Mouse (Mus musculus) C2C12 (cell line): ENCODE measurements at regions not wholly inside any gene's neighbourhood (a gene's known extent, or its start where the extent isn't known, plus 50 kb on each side); places are given as distances from the start of the nearest gene placed in this dataset.

Experiments used
- H3K27me3 ChIP-seq: one replicate; pipeline ENCODE4 v1.6.1; 2011; ENCODE audit not compliant: control insufficient read depth, insufficient read depth, insufficient read length
- H3K36me3 ChIP-seq: one replicate; pipeline ENCODE4 v1.6.1; 2011; ENCODE audit not compliant: control insufficient read depth, insufficient read depth
- H3K4me3 ChIP-seq: one replicate; pipeline ENCODE4 v1.5.1; 2011; ENCODE audit warnings: mild to moderate bottlenecking, control low read depth; ENCODE audit not compliant: poor library complexity, insufficient read depth, severe bottlenecking
- H3K79me2 ChIP-seq: one replicate; pipeline ENCODE4 v1.6.1; 2011; ENCODE audit not compliant: control insufficient read depth, insufficient read depth
- H3K79me3 ChIP-seq: one replicate; pipeline ENCODE4 v1.6.1; 2011; ENCODE audit warnings: low read depth, control low read depth
- H3ac ChIP-seq: one replicate; pipeline ENCODE3; 2011; ENCODE audit warnings: low read depth; ENCODE audit not compliant: control insufficient read depth, insufficient read length
- CEBPB ChIP-seq: IDR thresholded peaks from one replicate; pipeline ENCODE4 v1.6.1; 2011; ENCODE audit warnings: low read depth, mild to moderate bottlenecking, control low read depth, moderate library complexity
- CTCF ChIP-seq: IDR thresholded peaks from one replicate; pipeline ENCODE4 v1.5.1; 2011; ENCODE audit not compliant: control insufficient read depth, insufficient read depth, insufficient read length
- FOSL1 ChIP-seq: IDR thresholded peaks from one replicate; pipeline ENCODE4 v1.8.0; 2011; ENCODE audit warnings: mild to moderate bottlenecking, low read length; ENCODE audit not compliant: poor library complexity, insufficient read depth, severe bottlenecking
- MAX ChIP-seq: IDR thresholded peaks from one replicate; pipeline ENCODE4 v1.6.1; 2011; ENCODE audit warnings: mild to moderate bottlenecking, control low read depth
- MYOD1 ChIP-seq: IDR thresholded peaks from one replicate; pipeline ENCODE4 v1.6.1; 2011; ENCODE audit warnings: low read depth; ENCODE audit not compliant: control insufficient read depth, insufficient read length
- MYOG ChIP-seq: IDR thresholded peaks from one replicate; pipeline ENCODE4 v1.6.1; 2011; ENCODE audit not compliant: control insufficient read depth, insufficient read length; ENCODE audit errors: extremely low read depth
- USF1 ChIP-seq: IDR thresholded peaks from one replicate; pipeline ENCODE4 v1.6.1; 2011; ENCODE audit warnings: low read depth, mild to moderate bottlenecking, control low read depth, moderate library complexity

DNA sequence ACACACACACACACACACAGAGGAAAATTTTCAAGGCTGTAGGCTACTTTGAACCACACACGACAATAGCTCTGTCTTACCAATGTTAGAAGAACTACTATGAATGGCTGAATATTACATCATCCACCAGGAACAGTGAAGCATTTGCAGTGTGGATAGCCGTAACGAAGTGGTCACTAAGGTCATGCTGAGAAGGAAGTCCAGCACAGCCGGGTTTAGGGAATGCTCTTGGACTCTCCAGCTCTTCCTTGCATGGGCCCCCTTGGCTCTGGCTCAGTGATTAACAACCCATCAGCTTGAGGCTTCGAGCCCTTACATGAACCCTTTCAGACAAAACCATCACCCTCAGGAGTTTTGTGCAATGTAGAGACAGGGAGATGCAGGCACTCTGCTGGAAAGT, 245.3 kb downstream of the Adamts20 start:
- Histone ChIP-seq H3K79me3 (no peaks in the 10 kb centered on the region), H3ac (no peak overlapping the region), H3K4me3 (no peak overlapping the region), H3K79me2 (no peaks in the 10 kb centered on the region), H3K27me3 (no peaks in the 10 kb centered on the region), H3K36me3 (no peaks in the 10 kb centered on the region)
- no peak for TF ChIP-seq CEBPB
- no peak for TF ChIP-seq MYOD1
- TF ChIP-seq FOSL1, result no peak
- TF ChIP-seq USF1, result no peak
- TF ChIP-seq CTCF, result no peak
- TF ChIP-seq MAX, result no peak
- TF ChIP-seq MYOG, result no peak

DNA sequence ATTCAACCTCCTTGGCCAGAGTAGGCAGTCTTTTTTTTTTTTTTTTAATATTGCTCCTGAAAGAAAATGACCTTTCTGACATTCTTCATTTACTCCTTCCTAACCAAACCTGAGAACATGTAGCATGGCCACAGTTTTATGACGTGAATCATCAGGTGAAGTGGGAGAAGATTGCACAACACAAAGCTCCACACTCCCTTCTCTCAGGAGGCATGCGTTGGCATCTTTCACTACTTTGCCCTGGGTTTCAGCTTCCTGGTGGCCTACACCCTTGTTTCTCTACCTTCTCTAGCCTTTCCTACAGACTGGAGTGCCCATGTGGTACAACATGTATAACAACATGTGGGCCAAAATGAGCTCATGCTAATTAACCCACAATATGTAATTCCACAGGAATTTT, 248.5 kb downstream of the Adamts20 start:
- Histone ChIP-seq H3K79me3 (no peaks in the 10 kb centered on the region), H3K4me3 (no peak overlapping the region), H3K79me2 (no peaks in the 10 kb centered on the region), H3K27me3 (no peaks in the 10 kb centered on the region), H3K36me3 (no peaks in the 10 kb centered on the region), H3ac (no peak overlapping the region)
- TF ChIP-seq MYOG (no peak), CEBPB (no peak), FOSL1 (no peak), USF1 (no peak), MAX (no peak), CTCF (no peak), MYOD1 (no peak)

DNA sequence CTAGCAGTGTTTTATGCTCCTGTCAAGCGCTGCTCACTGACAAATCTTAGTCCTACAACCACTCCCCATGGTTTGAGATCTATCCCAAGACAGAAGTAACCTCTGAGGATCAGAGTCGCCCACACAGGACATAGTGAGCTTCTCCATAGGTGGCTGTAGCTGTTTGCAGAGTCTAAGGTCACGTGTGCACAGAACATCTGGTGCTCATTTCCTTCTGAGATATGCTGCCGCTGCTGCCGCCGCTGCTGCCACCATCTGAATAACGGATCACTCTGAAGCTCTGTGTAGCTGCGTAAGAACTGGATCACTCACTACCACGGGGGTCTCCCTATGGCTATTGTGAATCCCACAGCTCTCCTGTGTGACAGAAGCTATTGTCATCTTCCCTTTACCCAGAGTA, 250.8 kb downstream of the Adamts20 start:
- TF ChIP-seq USF1 (peak; percentile 77), FOSL1 (no peak)
- H3K79me2 ChIP-seq, result no peaks in the 10 kb centered on the region
- H3K27me3 ChIP-seq, result no peaks in the 10 kb centered on the region
- H3ac ChIP-seq, result no peak overlapping the region
- no peaks in the 10 kb centered on the region for H3K36me3 ChIP-seq
- no peaks in the 10 kb centered on the region for H3K79me3 ChIP-seq
- H3K4me3 ChIP-seq, result no peak overlapping the region

DNA sequence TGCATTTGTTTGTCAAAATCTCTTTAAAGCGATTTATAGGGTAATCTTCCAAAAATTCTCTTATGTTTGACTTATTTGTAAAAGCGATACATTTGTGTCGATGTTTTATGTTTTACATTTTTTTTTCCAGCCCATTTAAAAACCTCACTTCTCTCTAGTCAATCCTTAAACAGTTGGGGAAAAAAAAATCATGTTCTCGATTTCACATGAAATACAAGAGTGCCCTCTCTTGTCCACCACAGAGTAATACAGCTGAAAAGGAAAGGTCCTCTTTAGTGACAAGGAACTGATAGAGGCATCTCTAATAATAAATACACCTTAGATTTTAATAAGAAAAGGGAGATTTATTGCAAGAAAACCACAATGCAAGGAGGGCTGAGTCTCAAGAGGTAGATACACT, 251.8 kb downstream of the Adamts20 start:
- TF ChIP-seq FOSL1 (no peak), MYOD1 (no peak), USF1 (no peak), MAX (no peak), CEBPB (no peak), CTCF (no peak), MYOG (no peak)
- Histone ChIP-seq H3K27me3 (no peaks in the 10 kb centered on the region), H3K79me2 (no peaks in the 10 kb centered on the region), H3K4me3 (no peak overlapping the region), H3K79me3 (no peaks in the 10 kb centered on the region), H3ac (no peak overlapping the region), H3K36me3 (no peaks in the 10 kb centered on the region)

DNA sequence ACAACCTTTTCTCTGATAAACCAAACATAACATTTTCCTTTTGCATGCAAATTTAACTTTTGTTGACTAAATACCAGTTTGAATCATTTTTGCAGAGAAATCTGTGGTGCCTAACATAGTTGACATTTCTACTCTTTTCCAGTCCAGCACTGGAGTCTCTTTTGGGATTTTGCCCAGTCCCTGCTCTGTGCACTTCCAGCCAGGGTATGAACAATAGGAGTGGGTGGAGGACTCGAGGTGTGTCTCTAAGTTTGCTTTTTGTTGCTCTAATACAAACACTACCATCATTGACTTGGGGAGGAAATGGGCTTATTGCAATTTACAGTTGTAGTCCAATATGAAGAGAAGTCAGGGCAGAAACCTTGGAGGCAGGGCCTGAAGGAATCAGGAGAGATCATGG, 256.7 kb downstream of the Adamts20 start:
- TF ChIP-seq CEBPB (no peak), FOSL1 (no peak), MAX (no peak), USF1 (no peak), CTCF (no peak), MYOD1 (no peak)
- Histone ChIP-seq H3K4me3 (no peak overlapping the region), H3K79me3 (no peaks in the 10 kb centered on the region), H3ac (no peak overlapping the region), H3K36me3 (no peaks in the 10 kb centered on the region), H3K79me2 (no peaks in the 10 kb centered on the region), H3K27me3 (no peaks in the 10 kb centered on the region)

DNA sequence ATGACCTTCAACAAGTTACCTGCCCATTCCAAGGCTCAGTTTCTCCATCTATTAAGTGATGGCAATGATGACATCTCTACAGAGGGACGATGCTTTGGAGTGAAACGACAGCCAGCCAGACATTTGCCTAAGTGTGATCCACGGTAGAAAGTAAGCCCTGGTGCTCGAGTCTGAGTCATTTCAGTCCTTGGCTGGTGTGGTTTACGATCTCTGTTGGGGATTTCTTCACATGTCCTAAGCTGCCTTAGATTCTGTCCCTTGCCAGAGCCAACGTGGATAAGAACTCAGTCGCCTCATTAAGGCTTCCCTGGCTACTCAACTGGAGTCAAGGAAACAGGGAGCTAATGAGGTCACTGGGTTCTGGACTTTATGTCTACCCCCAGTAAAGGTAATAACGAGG, 258.8 kb downstream of the Adamts20 start:
- Histone ChIP-seq H3ac (no peak overlapping the region), H3K27me3 (no peaks in the 10 kb centered on the region), H3K36me3 (no peaks in the 10 kb centered on the region), H3K4me3 (no peak overlapping the region), H3K79me3 (no peaks in the 10 kb centered on the region), H3K79me2 (no peaks in the 10 kb centered on the region)
- TF ChIP-seq FOSL1 (no peak), MYOD1 (no peak), CTCF (no peak), CEBPB (no peak), MYOG (no peak), USF1 (no peak), MAX (no peak)
